Mouse (Mus musculus) adipocyte (in vitro differentiated cells): ENCODE measurements around the gene Actr5.

Source experiments
- DNase-seq: peaks from one replicate; pipeline ENCODE4 v3.0.0-alpha.2; 2016; ENCODE audit warnings: low spot score

The Actr5 gene

DNA sequence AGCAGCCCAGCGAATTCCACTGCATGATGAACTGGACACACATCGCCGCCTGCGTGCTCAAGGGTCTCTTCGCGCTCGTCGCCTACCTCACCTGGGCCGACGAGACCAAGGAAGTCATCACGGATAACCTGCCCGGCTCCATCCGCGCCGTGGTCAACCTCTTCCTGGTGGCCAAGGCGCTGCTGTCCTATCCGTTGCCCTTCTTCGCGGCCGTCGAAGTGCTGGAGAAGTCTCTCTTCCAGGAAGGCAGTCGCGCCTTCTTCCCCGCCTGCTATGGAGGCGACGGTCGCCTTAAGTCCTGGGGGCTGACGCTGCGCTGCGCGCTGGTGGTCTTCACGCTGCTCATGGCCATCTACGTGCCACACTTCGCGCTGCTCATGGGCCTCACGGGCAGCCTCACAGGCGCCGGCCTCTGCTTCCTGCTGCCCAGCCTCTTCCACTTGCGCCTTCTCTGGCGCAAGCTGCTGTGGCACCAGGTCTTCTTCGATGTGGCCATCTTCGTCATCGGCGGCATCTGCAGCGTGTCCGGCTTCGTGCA, 10.2 kb upstream of the Actr5 start:
- DNase-seq, result no peak

DNA sequence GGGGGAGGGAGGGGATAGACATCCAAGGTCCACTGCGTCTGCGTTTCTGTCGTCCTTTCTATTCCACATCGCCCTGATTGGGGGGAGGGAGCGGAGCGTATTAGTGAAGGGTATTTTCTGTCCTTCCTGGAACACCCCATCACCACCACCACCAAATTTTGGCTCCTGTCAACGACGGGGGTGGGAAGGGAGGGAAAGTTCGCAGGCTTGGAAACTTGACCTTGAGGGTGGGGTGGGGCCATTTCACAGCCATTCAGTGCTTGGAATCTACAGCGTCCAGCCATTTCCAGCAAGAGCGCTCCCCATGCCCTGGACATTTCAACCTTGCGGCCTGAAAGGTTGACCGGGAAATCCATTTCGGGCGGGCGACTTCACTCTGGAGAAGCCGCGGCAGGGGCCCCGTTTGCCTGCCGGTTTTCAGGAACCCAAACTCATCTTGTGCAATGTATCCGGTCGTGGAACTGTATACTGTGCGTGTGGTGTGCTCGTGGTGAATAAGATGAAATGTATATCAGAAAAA, 9.5 kb upstream of the Actr5 start:
- DNase-seq, result no peak

DNA sequence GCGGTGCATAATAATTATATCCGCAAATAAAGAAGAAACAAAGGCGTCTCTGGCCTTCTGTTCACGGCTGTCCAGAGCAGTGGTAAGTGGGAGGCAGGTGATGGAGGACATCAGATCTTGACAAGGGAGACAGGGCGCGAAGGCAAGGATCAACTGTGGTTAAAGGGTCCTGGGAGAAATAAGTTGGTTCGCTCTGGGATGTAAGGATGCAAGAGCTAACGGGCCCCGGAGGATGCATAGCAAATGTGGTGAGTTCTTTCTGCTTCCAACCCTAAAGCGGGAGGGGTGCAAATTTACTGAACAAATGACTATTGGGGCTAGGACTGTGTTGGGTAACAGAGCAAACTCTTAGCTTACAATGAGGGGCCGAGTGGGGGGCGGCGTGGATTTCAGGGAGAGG, 9.0 kb upstream of the Actr5 start:
- no peak for DNase-seq

DNA sequence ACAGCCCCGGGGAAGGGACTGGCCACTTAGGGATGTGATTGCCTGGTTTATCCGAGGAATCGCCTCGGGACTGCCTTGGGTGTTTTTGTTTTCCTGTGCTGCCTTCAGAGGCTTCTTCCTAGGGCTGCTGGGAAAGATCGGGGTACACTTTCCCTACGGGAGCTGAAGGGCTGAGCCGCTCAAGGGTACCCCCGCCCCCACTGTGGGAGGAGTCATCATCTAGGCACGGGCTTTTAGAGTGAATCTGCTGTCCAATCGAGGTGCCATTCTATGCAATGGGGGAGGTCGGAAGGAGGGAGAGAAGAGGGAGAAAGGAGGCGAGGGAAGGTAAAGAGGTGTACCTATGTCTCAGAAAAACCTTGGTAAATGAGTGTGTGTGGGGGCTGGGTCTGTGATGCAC, 8.4 kb upstream of the Actr5 start:
- no peak for DNase-seq

DNA sequence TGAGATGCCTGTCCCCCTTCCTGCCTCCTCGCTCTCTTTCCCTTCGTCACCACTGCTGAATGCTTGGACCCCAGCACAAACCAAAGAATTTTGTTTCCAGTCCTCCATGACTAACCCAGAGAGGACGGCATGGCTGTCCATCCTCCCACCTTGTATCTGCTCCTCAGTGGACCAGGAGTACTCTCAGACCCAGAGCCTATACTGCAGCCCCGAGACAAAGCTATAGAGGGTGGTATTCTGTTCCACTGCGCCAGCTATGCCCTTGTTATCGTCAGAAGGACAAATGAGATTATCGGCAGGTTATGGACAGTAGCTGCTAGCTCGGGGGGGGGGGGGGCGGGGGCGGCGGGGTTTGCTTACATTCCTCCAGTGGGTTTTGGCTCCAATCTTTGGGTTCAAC, 7.9 kb upstream of the Actr5 start:
- DNase-seq, result no peak

DNA sequence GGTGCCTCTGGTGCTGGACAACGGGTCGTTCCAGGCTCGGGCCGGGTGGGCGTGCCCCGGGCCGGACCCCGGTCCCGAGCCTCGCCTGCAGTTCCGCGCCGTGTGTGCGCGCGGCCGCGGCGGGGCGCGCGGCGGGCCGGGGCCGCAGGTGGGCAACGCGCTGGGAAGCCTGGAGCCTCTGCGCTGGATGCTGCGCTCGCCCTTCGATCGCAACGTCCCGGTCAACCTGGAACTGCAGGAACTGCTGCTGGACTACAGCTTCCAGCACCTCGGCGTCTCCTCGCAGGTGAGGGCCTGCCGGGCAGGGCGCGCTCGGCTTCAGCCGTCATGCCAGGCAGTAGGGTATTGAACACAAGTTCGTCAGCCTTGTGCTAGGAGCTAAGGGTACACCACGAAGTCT, 543 bp downstream of the Actr5 start:
- no peak for DNase-seq

DNA sequence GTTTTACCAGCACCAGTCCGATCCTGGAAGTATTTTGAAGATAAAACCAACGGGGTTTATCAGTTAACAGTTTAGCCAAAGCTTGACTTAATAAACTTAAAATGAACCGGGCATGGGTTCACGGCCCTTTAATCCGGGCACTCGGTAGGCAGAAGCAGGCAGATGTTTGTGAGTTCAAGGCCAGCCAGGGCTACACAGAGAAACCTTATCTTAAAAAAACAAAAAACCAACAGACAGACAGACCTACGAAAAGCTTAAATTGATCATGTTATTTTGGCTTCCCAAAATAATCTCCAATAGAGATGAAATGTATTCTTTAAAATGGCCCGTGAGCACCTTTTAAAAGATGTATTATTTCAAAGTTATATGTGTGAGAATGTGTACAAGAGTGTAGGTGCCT, 1.0 kb downstream of the Actr5 start:
- DNase-seq, result no peak

DNA sequence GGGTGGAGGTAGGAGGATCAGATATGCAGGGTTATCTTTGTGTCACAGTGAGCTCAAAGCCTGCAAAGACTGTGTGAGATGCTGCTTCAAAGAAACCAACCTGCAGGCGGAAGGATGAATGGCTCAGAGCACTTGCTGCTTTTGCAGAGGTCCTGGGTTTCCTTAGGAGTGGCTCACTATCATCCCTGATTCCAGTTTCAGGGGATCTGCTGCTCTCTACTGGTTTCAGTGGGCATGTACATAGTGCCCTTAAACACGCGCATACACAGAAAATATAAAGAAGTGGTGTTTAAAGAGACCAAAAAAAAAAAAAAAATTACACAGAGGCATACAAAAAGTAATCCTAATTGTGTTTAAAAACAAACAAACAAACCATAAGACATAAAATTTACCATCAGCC, 4.2 kb downstream of the Actr5 start:
- DNase-seq, result peak; percentile 32

DNA sequence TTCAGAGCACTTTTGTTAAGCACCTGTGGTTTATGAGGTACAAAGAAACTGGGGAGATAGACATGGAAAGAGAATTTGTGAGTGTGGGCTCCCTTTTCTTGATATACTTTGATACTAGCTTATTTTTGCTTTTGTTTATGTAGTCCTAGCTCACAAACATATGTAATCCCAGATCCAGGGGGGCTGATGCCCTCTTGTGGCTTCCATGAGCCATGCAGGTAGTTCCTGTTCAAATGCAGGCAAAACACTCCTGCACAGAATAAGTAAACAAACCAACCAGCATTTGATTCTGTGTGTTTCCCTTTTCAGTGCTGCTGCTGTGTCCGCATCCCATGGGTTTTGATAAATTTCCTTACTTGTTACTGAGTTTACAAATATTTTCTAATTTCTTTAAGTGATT, 4.7 kb downstream of the Actr5 start:
- peak; percentile 69 for DNase-seq

DNA sequence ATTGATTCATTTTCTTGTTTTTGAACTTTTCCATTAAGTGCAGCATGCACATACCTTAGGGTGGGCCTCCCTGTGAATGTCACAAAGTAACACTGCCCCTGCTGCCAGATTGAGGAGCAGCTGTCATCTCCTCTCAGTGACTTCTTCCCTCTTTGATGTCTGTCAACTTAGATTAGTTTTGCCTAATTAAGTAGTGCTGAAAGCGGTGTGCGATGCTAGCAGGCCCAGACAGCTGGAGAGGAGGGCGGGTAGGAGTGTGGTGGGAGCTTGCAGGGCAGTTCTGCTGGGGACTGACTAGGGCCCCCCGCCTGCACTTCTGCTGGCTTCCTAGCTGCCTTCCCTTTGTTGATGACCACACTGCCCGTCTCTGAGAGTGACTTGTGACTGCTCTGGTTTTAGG, 7.2 kb downstream of the Actr5 start:
- no peak for DNase-seq

DNA sequence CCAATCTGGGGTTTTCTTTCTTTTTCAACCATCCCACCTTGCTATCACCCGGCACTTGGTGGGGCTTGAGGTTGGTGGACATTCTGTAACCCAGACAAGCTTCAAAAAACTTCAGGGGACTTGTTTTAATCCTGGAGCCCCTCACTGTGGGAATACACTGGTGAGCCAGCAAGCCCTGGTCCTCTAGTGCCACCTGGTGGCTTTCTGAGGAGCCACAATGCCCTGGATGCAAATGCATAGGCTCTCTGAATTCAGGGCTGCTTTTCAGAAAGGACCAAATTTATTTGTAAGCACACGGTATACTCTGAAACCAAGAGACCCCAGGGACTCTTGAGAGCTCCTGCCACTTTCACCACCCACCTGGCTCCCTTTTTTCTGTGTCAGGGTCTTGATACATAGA, 17.2 kb downstream of the Actr5 start:
- peak; percentile 74 for DNase-seq

DNA sequence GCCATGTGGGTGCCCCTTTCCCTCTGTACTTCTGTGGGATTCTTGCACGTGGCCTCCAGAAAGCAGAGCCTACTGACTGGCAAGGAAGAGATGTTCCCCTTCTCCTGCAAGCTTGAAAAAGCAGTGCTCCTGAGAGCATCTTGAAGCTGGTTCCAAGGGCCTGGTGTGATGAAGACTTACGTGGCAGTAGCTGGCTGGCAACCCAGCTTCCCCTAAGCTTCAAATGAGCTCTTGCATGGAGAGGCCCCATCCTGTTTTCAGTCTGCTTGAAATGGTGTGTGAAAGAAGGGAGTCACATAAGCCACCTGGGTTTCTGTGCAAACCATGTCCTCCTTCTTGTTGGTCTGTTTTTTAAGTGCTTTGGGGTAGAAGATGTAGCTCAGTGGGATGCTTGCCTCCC, 17.9 kb downstream of the Actr5 start:
- no peak for DNase-seq

DNA sequence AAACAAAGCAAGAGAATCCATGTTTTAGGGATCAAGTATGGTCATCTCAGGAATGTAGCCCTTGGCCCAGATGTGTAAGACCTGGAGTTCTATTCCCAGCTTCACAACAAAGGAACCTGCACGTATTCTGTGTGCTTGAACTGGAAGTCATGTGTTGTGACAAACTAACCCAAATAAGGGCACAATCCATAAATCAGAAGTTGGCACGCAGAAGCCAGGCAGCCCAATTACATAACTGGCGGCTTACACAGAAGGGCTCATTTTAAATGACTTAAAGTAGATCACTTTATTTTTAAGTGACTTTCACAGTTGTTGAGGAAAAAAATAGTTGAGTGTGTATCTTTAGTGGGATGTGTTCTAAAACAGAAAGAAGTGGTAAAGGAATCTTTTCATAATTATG, 19.1 kb downstream of the Actr5 start:
- no peak for DNase-seq

DNA sequence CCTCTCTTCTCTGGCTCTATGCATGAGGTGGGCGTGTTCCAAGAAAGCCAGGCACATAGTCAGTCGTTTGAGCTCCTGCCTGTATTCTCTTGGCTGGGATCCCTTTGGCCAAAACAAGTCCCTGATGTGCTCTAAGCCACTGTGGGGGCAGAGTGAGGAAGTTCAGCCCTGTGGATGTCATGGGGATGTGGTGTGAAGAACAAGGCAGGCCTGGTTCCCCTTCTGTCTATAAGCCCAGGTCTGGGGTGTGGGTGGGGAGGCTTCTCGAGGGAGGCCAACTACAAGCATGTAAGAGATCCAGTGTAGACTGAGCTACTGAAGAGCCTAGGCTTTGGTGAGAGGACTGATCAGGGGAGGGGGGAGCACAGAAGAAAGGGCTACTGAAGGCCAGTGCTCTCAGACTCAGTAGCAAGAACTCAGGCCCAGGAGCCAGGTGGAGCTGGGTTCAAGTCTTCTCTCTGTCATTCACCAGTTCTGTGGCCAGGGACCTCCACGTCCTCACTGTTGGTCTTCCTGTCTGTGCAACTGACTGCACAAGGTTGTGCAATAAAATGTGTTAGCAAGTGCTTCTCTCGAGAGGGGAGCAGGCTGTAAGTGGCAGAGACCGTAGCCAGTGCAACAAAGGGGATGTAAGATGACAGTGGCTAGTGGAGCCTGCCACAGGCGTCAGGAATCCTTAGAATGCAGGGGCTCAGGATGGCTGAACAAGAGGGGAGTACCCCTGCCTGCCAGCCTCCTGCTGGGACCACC, 26.6 kb downstream of the Actr5 start:
- no peak for DNase-seq

DNA sequence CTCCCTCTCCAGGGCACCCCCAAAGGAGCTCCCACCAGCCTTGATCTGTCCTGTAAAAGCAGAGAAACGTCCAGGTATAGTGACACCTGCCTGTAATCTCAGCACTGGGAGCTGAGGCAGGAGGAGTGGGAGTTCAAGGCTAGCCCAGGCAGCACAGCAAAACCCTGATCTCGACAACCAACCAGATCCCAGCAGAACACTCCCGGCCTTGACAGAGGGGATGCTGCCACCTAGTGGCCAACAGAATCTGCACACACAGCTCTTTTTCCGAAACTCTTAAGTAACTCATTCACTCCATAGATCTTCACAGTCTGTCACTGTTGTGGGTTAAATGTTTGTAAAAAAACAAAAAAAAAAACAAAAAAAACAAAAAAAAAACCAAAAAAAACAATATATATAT, 28.3 kb downstream of the Actr5 start:
- peak; percentile 86 for DNase-seq

DNA sequence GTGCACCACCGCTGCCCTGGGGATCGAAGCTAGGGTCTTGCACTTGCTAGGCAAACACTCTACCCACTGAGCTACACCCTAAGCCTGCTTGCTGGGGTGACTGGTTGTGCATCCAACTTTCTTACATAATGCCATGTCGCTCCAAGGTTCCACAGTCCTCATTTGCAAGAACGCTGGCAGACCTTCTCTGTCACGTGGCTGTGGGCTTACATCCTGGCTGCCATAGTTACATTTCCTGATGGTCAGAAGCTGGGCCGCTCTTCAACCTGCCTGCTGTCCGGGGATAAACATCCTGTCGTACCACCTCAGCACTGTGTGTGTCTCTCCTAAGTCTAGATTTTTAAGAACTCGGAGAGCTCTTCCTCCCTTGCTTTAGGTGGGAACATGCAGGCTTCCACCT, 30.0 kb downstream of the Actr5 start:
- DNase-seq, result no peak

DNA sequence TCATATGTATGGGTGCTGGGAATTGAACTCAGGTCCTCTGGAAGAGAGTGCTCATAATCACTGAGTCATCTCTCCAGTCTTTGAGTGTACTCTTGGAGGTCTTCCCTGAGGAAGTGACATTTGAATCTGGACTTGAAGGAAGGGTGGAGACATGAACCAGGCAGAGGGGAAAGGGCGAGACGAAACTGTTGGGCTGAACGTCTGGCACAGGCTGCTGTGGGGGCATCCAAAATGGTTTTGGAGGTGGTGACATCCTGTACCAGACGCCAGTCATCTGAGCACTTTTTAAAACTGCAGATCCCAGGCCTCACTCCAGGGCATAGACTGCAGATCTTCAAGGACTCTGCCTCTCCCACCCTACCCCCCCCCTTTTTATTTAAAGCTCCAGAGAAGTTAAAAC, 31.1 kb downstream of the Actr5 start:
- DNase-seq, result no peak

DNA sequence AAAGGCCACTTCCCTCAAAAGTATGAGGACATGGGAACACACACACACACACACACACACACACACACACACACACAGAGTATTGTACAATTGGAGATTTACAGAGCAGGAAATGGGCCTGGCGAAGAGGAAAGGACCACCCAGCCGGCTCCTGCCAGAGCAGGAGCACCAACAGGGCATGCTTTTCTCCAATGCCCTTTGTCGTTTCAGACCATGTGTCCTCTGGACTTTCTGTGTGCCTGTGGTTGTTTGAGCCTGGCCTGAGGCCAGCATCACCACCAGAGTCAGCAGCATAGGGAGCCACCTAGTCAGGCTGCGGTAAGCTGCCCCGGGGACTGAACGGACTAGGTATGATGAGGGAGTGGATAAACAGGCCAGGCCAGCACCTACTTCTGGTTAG, 34.1 kb downstream of the Actr5 start:
- DNase-seq, result no peak

DNA sequence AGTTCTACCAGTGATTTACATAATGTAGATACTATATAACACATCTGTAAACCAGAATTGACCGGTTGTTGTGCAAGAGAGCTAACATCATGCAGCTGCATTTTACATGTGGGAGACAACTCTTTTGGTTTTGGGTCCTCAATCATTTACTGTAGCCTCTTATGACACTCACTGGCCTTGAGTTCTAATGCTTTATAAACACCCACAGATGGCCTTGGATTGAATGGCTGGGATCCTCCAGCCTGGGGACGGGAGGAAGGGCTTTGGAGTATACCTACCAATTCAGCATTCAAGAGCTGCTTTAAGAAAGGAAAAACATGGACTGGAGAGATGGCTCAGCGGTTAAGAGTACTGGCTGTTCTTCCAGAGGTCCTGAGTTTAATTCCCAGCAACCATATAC, 34.7 kb downstream of the Actr5 start:
- DNase-seq, result no peak

DNA sequence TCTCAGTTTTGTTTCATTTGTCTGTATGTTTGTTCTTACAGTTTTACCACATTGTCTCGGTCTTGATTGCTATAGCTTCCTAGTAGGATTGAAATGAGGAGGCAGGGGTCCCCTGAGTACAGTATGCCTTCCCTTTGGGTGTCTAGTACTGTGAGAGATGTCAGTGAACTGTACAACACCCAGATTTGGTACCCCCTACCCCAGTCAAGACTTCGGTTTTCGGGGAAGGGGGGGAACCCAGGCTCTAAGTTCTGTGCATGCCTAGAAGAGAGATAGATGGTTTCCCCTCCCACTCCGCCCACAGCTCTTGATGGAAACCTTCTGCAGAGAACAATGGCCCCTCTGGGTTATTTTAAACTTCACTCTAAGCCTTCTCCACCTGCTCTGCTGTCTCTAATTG, 40.4 kb downstream of the Actr5 start, which contains the start of gene Ppp1r16b:
Gene Ppp1r16b, plus strand, starts transcription at position 301 of the 400 bp plus-strand sequence.
- no peak for DNase-seq

DNA sequence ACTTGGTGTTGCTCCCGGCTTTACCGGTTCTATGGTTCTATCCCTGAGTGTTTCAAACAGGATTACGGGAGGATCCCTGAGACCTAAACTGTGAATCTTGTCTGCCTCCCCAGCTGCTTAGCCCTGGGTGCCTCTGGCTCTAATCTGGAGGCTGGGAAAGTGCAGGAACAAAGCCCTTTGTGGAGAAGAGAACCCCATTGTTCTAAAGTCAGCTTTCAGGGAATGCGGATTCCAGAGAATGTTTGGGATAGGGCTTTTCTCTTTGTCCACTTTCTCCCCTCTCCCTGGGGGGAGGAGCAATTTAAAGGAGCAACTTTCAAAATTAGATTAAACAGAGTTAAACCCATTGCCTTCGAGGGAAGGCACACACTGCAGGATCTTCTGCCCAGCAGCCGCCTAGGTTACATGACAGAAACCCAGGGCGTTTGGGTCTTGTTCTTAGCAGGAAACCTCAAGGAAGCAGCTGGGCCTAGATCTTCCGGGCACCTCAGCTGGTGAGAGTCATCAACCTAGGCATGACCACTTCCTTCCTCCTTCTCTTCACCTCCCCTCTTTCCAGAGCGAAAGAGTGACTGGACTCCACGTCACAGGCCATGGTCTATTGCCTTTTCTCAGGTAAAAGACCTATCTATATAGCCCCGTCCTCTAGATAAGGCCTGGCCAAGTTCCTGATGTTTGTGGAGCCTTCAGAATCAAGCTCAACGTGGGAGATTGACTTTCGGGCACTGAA, 41.5 kb downstream of the Actr5 start:
- no peak for DNase-seq

DNA sequence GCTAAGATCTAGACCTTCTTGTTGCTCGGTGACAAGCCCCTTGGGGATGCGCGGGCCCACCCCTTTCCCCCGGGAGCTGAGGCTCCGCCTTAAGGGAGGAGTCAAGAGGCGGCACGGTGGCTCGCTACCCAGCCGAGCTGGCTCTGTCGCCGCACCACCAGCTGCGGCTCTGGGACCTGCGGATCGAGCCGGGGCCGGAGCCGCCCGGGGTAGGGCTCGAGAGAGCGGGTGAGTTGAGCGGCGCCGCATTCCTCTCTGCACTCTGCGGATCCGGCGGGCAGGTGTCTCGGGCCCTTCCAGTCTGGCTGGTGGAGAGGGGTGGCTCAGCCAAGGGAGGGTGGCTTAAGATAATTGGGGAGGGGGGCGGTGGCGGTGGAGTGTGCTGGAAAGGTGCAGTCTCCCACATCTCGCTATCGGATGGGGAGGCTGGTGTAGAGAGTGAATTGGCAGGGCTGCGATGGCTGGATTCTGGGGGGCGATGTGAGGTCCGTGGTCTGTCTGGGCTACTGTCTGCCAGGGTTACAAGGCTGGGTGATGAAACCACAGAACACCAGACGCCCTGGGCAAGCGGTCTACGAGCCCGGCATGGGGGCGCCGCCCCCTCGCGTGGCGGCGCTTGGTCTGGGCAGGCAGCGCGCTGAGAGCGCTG, 42.5 kb downstream of the Actr5 start:
- DNase-seq, result no peak
